Mouse (Mus musculus) lung, embryonic 16.5 days (tissue): ENCODE results near the gene Ihh. TPM values are rescaled to one million over a fixed set of nuclear protein-coding genes. Genes with fewer than 3 reads are reported as not detected.

Experiments used
- ATAC-seq: fragments of 200-750 bp; cut with Nextera tagmentation; 2 replicates; pipeline ENCODE4 v1.8.0; 2017; ENCODE audit warnings: low read depth, mild to moderate bottlenecking, moderate library complexity
- H3K27ac ChIP-seq: fragments of 300-500 bp; sonication (generic); 2 replicates; pipeline ENCODE4 v1.5.1; 2014; ENCODE audit warnings: mild to moderate bottlenecking, control low read depth, low read length
- H3K27me3 ChIP-seq: fragments of 300-500 bp; sonication (generic); 2 replicates; pipeline ENCODE4 v1.6.1; 2014; ENCODE audit warnings: low read depth, low read length, mixed read lengths; ENCODE audit not compliant: control insufficient read depth, insufficient read depth
- H3K36me3 ChIP-seq: fragments of 300-500 bp; sonication (generic); 2 replicates; pipeline ENCODE4 v1.6.1; 2014; ENCODE audit warnings: low read length; ENCODE audit not compliant: control insufficient read depth, insufficient read depth
- H3K4me1 ChIP-seq: fragments of 300-500 bp; sonication (generic); replicated peaks from 2 replicates; pipeline ENCODE4 v1.6.1; 2014; ENCODE audit warnings: low read length, mixed read lengths; ENCODE audit not compliant: control insufficient read depth, insufficient read depth
- H3K4me2 ChIP-seq: fragments of 300-500 bp; sonication (generic); 2 replicates; pipeline ENCODE4 v1.6.1; 2014; ENCODE audit warnings: low read depth, low read length, control low read depth
- H3K4me3 ChIP-seq: fragments of 300-500 bp; sonication (generic); 2 replicates; pipeline ENCODE4 v1.5.1; 2014; ENCODE audit warnings: mild to moderate bottlenecking, low read length, control low read depth
- H3K9ac ChIP-seq: fragments of 300-500 bp; sonication (generic); 2 replicates; pipeline ENCODE4 v1.6.1; 2014; ENCODE audit warnings: low read length, control low read depth
- H3K9me3 ChIP-seq: fragments of 300-500 bp; sonication (generic); 2 replicates; pipeline ENCODE4 v1.6.1; 2016; ENCODE audit warnings: low read length; ENCODE audit not compliant: control insufficient read depth
- WGBS: fragments of 180-500 bp; shearing (Covaris S2); extraction: QIAGEN DNeasy Blood & Tissue Kit; methylation state at CpG from one replicate; pipeline ENCODE4 v1.1.7; 2014; 5-methylcytosine and 5-hydroxymethylcytosine counted together
- polyA plus RNA-seq: library from polyadenylated mRNA; unstranded; fragments of >200 nt; fragmentation: Nextera tagmentation; extraction: Ambion mirVana; gene quantifications from 2 replicates; pipeline ENCODE4 v1.2.1, GENCODE M21; 2015

Gene Ihh
- 0.18 and 0.21 TPM in 2 replicates for polyA plus RNA-seq

DNA sequence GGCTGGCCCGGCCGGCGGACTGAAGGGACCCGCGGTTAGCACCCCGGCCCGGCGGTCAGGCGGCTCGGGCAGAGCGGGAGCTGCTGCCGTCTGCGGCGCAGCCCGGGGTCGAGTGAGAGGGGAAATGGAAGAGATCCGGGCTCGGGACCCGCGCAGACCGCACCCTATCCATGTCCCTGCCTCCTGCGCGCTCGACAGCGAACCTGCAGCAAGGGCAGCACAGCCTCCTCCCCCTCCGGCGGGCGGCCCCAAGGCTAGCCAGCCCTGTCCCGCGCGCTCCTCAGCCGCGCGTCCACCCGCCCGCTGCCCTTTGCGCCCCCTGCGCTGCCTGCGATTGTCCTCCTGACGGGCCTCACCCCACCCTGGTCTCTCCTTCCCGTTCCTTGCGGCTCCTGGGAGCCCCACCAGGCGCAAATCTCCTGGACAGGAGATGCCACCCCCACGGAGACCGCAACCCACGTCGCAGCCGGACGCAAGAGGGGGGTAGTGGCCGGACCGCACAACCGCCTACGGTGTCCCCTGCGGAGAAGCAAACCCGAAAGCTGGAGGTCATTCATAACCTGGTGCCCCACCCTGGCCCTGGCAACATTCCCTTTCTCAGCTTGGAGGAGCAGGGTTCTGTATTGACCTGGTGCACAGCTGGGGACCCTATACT is at the start of gene Ihh:
Ihh (minus strand) TSS at position 117 of the 655 bp plus-strand sequence.
- Histone ChIP-seq H3K27ac (no peak within 1 kb of the TSS), H3K27me3 (peaks cover 71% of the 10 kb centered on the region), H3K4me3 (peak within 1 kb of the TSS; percentile 44), H3K36me3 (no peaks in the 10 kb centered on the region), H3K4me1 (peaks cover 16% of the 10 kb centered on the region), H3K9me3 (no peaks in the 10 kb centered on the region), H3K4me2 (peak within 1 kb of the TSS; percentile 70), H3K9ac (no peak within 1 kb of the TSS; the same call in 1 of the 2 replicates)
- ATAC-seq = peak; percentile 43; the same call in 1 of the 2 replicates
- WGBS = 2% methylated on average over 34 of the region's 55 CpGs

DNA sequence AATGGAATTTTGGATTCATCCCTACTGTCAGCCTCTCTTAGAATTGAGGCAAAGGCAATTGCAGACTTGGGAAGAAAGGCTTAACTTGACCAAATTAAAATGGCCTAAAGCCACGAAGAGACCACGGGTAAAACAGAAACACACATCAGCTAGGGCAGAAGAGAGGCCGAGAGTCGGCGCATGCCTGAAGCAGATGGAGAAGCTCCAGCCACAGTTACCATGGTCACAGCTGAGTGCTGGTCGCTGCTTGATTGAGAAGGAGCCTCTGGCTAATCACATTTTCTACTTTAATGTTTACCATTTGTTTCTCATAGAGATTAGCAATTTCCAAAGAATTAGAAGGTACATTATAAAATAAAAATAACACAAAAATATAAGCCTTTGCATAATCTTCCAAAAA is 49.7 kb upstream of the Ihh start:
- no peak for ATAC-seq
- Histone ChIP-seq H3K36me3 (no peaks in the 10 kb centered on the region), H3K9me3 (no peaks in the 10 kb centered on the region), H3K27ac (no peak overlapping the region), H3K9ac (no peak overlapping the region), H3K4me1 (peaks cover 2% of the 10 kb centered on the region), H3K4me2 (no peak overlapping the region), H3K27me3 (no peaks in the 10 kb centered on the region), H3K4me3 (no peak overlapping the region)
- WGBS = 31% methylated on average over 6 of the region's 6 CpGs

DNA sequence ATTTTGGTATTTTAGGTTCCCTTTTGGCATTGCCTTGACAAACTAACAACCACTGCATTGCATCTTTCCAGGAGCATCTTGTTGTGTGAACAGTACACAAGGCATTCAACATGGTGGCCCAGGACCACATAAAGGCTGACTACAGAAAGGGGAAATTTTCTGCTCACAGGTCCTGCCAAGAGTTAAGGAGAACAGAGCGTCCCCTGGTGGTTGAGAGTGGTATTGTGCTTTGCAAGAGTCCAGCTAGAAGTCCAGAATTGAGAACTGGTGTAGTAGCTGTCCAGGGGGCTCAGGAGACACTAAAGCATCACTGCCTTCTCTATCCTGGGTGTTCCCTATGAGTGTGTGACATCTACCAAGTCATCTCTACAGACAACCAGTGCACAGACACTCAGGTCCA is 49.0 kb upstream of the Ihh start:
- Histone ChIP-seq H3K36me3 (no peaks in the 10 kb centered on the region), H3K27me3 (no peaks in the 10 kb centered on the region), H3K4me3 (no peak overlapping the region), H3K9me3 (no peaks in the 10 kb centered on the region), H3K9ac (no peak overlapping the region), H3K4me2 (no peak overlapping the region), H3K4me1 (no peaks in the 10 kb centered on the region; the same call in 1 of the 2 replicates), H3K27ac (no peak overlapping the region)
- no peak for ATAC-seq
- WGBS = 0% methylated on average over 1 of the region's 1 CpGs

DNA sequence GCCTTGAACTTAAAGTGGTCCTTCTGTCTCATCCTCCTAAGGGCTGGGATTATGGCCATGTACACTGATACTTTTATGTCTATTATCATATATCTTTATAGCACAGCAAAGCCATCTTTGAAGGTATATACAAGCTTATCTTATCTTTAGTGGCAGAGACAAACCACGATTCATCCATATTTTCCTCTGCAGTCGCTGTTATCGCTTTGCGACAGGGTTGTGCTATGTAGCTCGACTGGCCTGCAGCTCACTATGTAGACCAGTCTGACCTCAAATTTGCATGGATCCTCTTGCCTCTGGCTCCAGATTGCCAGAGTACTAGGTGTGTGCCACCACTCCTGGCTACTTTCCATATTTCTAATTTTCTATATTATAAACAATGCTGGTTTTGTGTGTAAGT is 47.7 kb upstream of the Ihh start:
- no peak overlapping the region for H3K27ac ChIP-seq
- H3K27me3 ChIP-seq = no peaks in the 10 kb centered on the region
- H3K9me3 ChIP-seq = no peaks in the 10 kb centered on the region
- no peak overlapping the region for H3K9ac ChIP-seq
- 56% methylated on average over 5 of the region's 5 CpGs for WGBS
- no peaks in the 10 kb centered on the region for H3K36me3 ChIP-seq
- H3K4me1 ChIP-seq = no peaks in the 10 kb centered on the region
- ATAC-seq = no peak
- no peak overlapping the region for H3K4me3 ChIP-seq
- no peak overlapping the region for H3K4me2 ChIP-seq

DNA sequence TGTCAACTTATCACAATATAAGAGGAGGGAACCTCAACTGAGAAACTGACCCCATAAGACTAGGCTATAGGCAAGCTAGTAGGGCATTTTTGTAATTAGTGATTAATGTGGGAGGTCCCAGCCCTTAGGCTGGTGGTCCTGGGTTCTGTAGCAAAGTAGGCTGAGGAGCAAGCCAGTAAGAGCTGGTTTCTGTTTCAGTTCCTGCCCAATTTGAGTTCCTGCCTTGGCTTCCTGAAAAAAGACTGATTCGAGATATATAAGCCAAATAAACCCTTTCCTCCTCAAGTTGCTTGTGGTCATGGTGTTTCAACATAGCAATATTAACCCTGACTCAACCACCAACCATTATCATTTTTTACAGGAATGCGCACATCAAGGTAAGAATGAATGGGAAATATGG is 45.8 kb upstream of the Ihh start:
- no peak for ATAC-seq
- Histone ChIP-seq H3K27me3 (no peaks in the 10 kb centered on the region), H3K4me2 (no peak overlapping the region), H3K9ac (no peak overlapping the region), H3K36me3 (no peaks in the 10 kb centered on the region), H3K9me3 (no peaks in the 10 kb centered on the region), H3K4me1 (no peaks in the 10 kb centered on the region), H3K4me3 (no peak overlapping the region), H3K27ac (no peak overlapping the region)
- WGBS = 61% methylated on average over 2 of the region's 2 CpGs

DNA sequence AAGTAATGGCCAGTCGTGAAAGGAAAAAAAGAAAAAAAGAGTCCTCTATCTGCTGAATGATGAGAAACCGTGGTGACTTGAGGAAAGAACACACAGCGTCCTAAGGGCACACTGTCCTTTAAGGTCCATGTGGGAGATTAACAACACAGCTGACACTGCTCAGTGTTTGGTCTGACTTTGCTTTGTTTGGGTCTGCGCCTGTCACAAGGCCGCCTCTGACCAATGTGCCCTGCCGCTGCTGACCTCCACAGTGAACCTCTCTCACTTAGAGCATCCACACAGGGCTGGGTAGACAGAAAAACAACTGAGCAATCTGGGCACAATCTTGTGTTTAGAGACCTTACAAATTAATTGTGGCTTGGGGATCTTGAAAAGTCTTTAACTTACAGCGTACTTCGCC is 25.5 kb upstream of the Ihh start:
- Histone ChIP-seq H3K27ac (no peak overlapping the region), H3K4me3 (no peak overlapping the region), H3K4me1 (peaks cover under 1% of the 10 kb centered on the region; the same call in 1 of the 2 replicates), H3K9me3 (no peaks in the 10 kb centered on the region), H3K9ac (no peak overlapping the region), H3K36me3 (no peaks in the 10 kb centered on the region), H3K4me2 (no peak overlapping the region), H3K27me3 (no peaks in the 10 kb centered on the region)
- no peak for ATAC-seq
- 55% methylated on average over 8 of the region's 8 CpGs for WGBS

DNA sequence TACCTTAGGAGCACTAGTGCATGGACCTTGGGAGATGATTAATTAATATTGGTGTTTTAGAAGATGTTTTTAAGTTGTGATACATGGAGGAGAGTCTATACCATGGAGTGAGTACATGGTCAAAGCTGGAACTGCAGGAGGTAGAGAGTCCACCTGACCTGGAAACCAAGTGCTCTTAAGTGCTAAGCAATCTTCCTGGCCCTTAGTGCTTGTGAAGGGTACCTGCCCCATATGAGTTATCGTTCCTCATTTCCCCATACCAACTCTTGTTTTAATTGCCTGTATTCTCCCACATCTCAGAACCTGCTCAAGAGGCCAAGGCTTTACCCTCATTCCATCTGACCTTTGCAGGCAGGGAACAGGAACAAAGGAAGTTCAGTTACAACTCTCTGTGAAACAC is 24.5 kb upstream of the Ihh start:
- no peak overlapping the region for H3K9ac ChIP-seq
- no peaks in the 10 kb centered on the region for H3K36me3 ChIP-seq
- no peak overlapping the region for H3K4me3 ChIP-seq
- no peak for ATAC-seq
- no peak overlapping the region for H3K4me2 ChIP-seq
- H3K4me1 ChIP-seq = peaks cover 3% of the 10 kb centered on the region; the same call in 1 of the 2 replicates
- H3K27me3 ChIP-seq = no peaks in the 10 kb centered on the region
- WGBS = 71% methylated on average over 1 of the region's 1 CpGs
- no peaks in the 10 kb centered on the region for H3K9me3 ChIP-seq
- no peak overlapping the region for H3K27ac ChIP-seq

DNA sequence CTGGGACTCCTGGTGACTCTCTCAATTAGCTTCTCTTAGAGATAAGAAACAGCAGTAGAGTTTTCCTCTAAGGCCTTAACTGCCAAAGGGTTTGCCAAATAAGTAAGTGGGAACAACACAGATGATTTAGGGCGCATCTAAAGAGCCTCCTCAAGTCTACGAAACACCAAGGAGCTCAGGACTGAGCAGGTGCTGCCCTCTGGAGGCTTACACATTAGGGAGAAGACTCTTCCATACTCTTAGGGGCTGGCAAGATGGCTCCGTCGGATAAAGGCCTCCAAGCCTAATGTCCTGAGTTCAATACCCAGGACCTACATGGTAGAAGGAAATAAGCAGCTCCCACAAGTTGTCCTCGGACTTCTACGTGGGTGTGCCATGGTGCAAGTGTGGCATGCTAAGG is 22.1 kb upstream of the Ihh start:
- Histone ChIP-seq H3K4me2 (no peak overlapping the region), H3K4me1 (peaks cover 3% of the 10 kb centered on the region; the same call in 1 of the 2 replicates), H3K27me3 (no peaks in the 10 kb centered on the region), H3K4me3 (no peak overlapping the region), H3K36me3 (no peaks in the 10 kb centered on the region), H3K27ac (no peak overlapping the region), H3K9ac (no peak overlapping the region), H3K9me3 (no peaks in the 10 kb centered on the region)
- ATAC-seq = no peak
- 76% methylated on average over 6 of the region's 6 CpGs for WGBS

DNA sequence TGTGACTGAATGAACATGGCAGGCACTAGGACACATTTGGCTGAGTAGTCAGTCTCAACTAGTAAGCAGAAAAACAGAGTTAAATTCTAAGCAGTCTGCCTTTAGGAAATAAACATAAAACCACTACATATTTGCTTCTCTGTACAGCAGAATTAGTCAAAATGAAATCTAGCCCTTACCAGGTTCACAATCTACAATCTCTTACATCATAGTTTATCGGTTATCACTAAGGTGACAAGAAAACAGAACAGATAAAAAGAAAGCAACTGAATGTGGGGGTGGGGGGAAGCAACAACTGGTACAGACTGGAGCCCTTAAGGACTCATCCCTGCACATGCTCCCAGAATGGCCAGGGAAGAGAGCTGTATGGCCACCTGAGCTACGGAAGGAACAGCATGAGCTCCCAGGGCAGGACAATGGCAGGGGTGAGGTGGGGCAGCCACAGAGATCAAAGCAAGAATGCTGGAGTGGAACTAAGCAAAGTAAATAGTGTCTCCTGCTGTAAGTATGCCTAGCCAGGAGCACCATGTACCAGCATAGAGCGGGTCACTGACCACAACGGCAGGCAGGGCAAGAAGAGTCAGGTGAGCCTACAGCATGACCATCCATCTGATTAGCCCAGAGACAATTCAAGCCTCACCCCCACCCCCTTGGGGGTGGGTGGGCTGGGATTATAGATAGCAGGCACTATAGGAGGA is 20.0 kb upstream of the Ihh start:
- Histone ChIP-seq H3K9ac (no peak overlapping the region), H3K27me3 (no peaks in the 10 kb centered on the region), H3K36me3 (no peaks in the 10 kb centered on the region), H3K27ac (no peak overlapping the region), H3K4me2 (no peak overlapping the region), H3K9me3 (no peaks in the 10 kb centered on the region), H3K4me3 (no peak overlapping the region), H3K4me1 (peaks cover 3% of the 10 kb centered on the region; the same call in 1 of the 2 replicates)
- peak; percentile 61 for ATAC-seq
- WGBS = 36% methylated on average over 4 of the region's 4 CpGs
